Mouse (Mus musculus) heart, postnatal 0 days (tissue): Measurements from ENCODE around the gene Smim17. TPM values are rescaled to one million over a fixed set of nuclear protein-coding genes. Genes with fewer than 3 reads are reported as not detected.
"Not testable (repeated sequence)": the region's sequence is repeated elsewhere in the genome, so short reads cannot be mapped to it uniquely, and the experiment has no call there.

Experiments used
- ATAC-seq: fragments of 200-750 bp; cut with Nextera tagmentation; 2 replicates; pipeline ENCODE4 v1.8.0; 2017; ENCODE audit warnings: low read depth, moderate number of reproducible peaks, moderate library complexity; ENCODE audit not compliant: insufficient read depth
- DNase-seq: peaks from one replicate; pipeline ENCODE4 v3.0.0-alpha.2; 2016; ENCODE audit warnings: low spot score
- H3K27ac ChIP-seq: fragments of 300-500 bp; sonication (generic); 2 replicates; pipeline ENCODE4 v1.5.1; 2014; ENCODE audit warnings: low read depth, mild to moderate bottlenecking
- H3K27me3 ChIP-seq: fragments of 300-500 bp; sonication (generic); 2 replicates; pipeline ENCODE4 v1.6.1; 2014; ENCODE audit warnings: low read length, mixed read lengths; ENCODE audit not compliant: control insufficient read depth, insufficient read depth
- H3K36me3 ChIP-seq: fragments of 300-500 bp; sonication (generic); replicated peaks from 2 replicates; pipeline ENCODE4 v1.6.1; 2014; ENCODE audit warnings: low read length, mixed read lengths; ENCODE audit not compliant: control insufficient read depth, insufficient read depth
- H3K4me1 ChIP-seq: fragments of 300-500 bp; sonication (generic); 2 replicates; pipeline ENCODE4 v1.6.1; 2014; ENCODE audit warnings: antibody characterized with exemption; ENCODE audit not compliant: control insufficient read depth, insufficient read depth
- H3K4me2 ChIP-seq: fragments of 300-500 bp; sonication (generic); 2 replicates; pipeline ENCODE4 v1.6.1; 2014; ENCODE audit warnings: low read depth, mild to moderate bottlenecking, low read length, moderate library complexity
- H3K4me3 ChIP-seq: fragments of 300-500 bp; sonication (generic); 2 replicates; pipeline ENCODE4 v1.5.1; 2014; ENCODE audit warnings: low read depth, low read length
- H3K9ac ChIP-seq: fragments of 300-500 bp; sonication (generic); replicated peaks from 2 replicates; pipeline ENCODE4 v1.6.1; 2014; ENCODE audit warnings: low read depth, low read length, mixed read lengths
- H3K9me3 ChIP-seq: fragments of 300-500 bp; sonication (generic); replicated peaks from 2 replicates; pipeline ENCODE4 v1.6.1; 2016; ENCODE audit warnings: low read length; ENCODE audit not compliant: control insufficient read depth
- CTCF ChIP-seq: IDR thresholded peaks from 2 replicates; pipeline ENCODE4 v1.5.1; 2016; ENCODE audit warnings: antibody characterized with exemption, control low read depth, low read depth
- EP300 ChIP-seq: IDR thresholded peaks from 2 replicates; pipeline ENCODE4 v1.6.1; 2016; ENCODE audit warnings: antibody characterized with exemption, low read depth
- WGBS: fragments of 180-500 bp; shearing (Covaris S2); extraction: QIAGEN DNeasy Blood & Tissue Kit; methylation state at CpG from one replicate; pipeline ENCODE4 v1.1.7; 2014; 5-methylcytosine and 5-hydroxymethylcytosine counted together
- polyA plus RNA-seq: library from polyadenylated mRNA; unstranded; fragments of >200 nt; fragmentation: Nextera tagmentation; extraction: Ambion mirVana; gene quantifications from 2 replicates; pipeline ENCODE4 v1.2.1, GENCODE M21; 2015
- total RNA-seq: library from RNA; depleted of rRNA; stranded (reverse); fragments of >200 nt; gene quantifications from 2 replicates; pipeline ENCODE4 v1.2.3, GENCODE M21; 2014; ENCODE audit warnings: low replicate concordance; rRNA removed

Smim17 gene
- total and polyA plus RNA-seq, 2 experiments from 2014 or later, result 0.12 TPM; not detected in 1

DNA sequence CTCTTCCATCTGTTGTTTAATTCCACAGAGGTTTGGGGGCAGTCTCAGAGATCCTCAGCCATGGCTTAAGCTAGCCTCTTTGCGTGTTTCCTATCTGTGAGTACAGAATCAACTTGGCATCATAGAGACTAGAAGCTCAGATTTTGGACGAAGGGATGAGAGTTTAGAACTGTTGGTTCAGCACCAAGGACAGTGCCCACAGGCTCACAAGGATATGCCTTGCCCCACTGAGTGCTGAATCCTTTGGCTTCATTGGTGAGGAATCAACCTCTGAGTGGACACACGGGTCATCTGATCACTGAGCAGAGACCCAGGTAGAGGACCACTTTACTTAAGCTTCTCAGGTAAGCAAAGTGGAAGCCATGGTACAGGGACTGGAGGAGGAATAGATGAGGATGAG is 57.9 kb downstream of the Smim17 start:
- Histone ChIP-seq H3K9ac (no peak overlapping the region), H3K36me3 (no peaks in the 10 kb centered on the region), H3K27ac (no peak overlapping the region), H3K4me2 (no peak overlapping the region), H3K4me3 (no peak overlapping the region), H3K4me1 (no peaks in the 10 kb centered on the region), H3K9me3 (no peaks in the 10 kb centered on the region), H3K27me3 (no peaks in the 10 kb centered on the region)
- no peak for ATAC-seq
- TF ChIP-seq CTCF (no peak), EP300 (no peak)
- 41% methylated on average over 3 of the region's 3 CpGs for WGBS
- DNase-seq, result no peak

DNA sequence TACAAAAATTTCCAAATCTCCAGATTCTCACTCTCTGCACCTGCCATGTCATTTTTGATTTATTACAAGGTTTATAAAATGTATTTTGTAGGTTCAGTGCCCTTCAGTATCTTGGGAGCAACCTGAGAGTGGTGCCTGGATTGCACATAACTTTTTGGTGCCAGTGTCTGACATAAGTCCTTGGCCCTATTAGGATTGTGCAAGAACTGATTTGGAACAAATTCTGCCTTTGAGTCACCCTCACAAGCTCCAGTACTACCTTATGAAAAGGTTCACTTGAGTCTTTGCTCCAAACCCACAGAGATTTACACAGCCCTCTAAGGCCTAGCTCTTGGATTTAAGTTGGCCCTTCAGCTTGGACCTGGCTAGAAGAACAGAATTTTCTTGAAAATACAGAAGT is 68.4 kb downstream of the Smim17 start, which contains the start of gene Olfr1346:
Gene Olfr1346 (plus strand): TSS at position 151 of the 400 bp plus-strand sequence.
- Histone ChIP-seq H3K27ac (no peak within 1 kb of the TSS), H3K36me3 (no peaks in the 10 kb centered on the region)
- ATAC-seq, result no peak

DNA sequence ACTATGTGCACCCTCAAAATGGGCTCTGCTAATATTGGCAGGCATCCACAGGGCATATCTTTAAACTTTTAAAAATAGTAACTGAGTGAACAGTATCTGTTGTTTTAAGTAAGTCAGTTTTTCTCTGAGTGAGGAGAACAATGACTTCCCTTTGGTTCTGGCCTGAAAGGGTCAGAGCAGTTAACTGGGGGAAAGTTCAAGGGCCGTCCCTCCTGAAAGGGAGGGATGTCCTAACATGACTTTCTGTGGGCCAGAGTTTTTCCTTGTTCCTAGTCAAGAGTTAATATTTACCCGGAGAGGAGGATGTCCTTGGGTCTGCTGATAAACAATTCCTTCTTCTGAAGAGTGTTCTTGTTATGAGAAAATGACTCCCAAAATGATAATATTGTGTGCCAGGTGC is 79.1 kb downstream of the Smim17 start:
- not testable (repeated sequence) for H3K9ac ChIP-seq, H3K4me1 ChIP-seq, H3K4me2 ChIP-seq, H3K4me3 ChIP-seq, H3K9me3 ChIP-seq, H3K36me3 ChIP-seq, H3K27me3 ChIP-seq, DNase-seq, H3K27ac ChIP-seq, ATAC-seq
- WGBS, result 54% methylated on average over 2 of the region's 2 CpGs

More for the DNA sequence above, 68.4 kb downstream of the Smim17 start, which contains the start of gene Olfr1346:
- no peak for TF ChIP-seq CTCF
- TF ChIP-seq EP300, result no peak
- H3K9ac ChIP-seq, result no peak within 1 kb of the TSS
- no peaks in the 10 kb centered on the region for H3K9me3 ChIP-seq
- H3K4me3 ChIP-seq, result no peak within 1 kb of the TSS
- no peaks in the 10 kb centered on the region for H3K27me3 ChIP-seq
- H3K4me1 ChIP-seq, result no peaks in the 10 kb centered on the region
- no peak for DNase-seq
- H3K4me2 ChIP-seq, result no peak within 1 kb of the TSS

Other genes with a start within 250 kb of the Smim17 start
- gene Zfp787, start 242.7 kb upstream of the Smim17 start, total RNA-seq, result 84.1 and 86.2 TPM in 2 replicates
- gene Zfp787, start 242.7 kb upstream of the Smim17 start, polyA plus RNA-seq, result 37.6 and 38.5 TPM in 2 replicates
- 24.2 and 58.7 TPM in 2 replicates for gene Zfp444, start 226.5 kb upstream of the Smim17 start, total RNA-seq
- gene Zfp444, start 226.5 kb upstream of the Smim17 start, polyA plus RNA-seq, result 20.7 and 28.0 TPM in 2 replicates
- not detected in 2 replicates for gene Galp, start 201.6 kb upstream of the Smim17 start, total RNA-seq
- gene Galp, start 201.6 kb upstream of the Smim17 start, polyA plus RNA-seq, result not detected in 2 replicates
- gene Zscan5b, start 176.4 kb upstream of the Smim17 start, total RNA-seq, result not detected in 2 replicates
- gene Zscan5b, start 176.4 kb upstream of the Smim17 start, polyA plus RNA-seq, result not detected in 2 replicates
- not detected in 2 replicates for gene Epp13, start 146.0 kb upstream of the Smim17 start, total RNA-seq
- not detected in 2 replicates for gene Epp13, start 146.0 kb upstream of the Smim17 start, polyA plus RNA-seq
- gene Zfp667, start 112.1 kb upstream of the Smim17 start, total RNA-seq, result 0.95 and 2.7 TPM in 2 replicates
- 3.3 and 4.7 TPM in 2 replicates for gene Zfp667, start 112.1 kb upstream of the Smim17 start, polyA plus RNA-seq
- 3.1 TPM in 1 of 2 replicates, not detected in the other for gene Zfp583, start 67.4 kb upstream of the Smim17 start, total RNA-seq
- 2.6 and 3.1 TPM in 2 replicates for gene Zfp583, start 67.4 kb upstream of the Smim17 start, polyA plus RNA-seq
- not detected in 2 replicates for gene Gm3854, start 55.0 kb upstream of the Smim17 start, total RNA-seq
- gene Gm3854, start 55.0 kb upstream of the Smim17 start, polyA plus RNA-seq, result 0.44 and 0.51 TPM in 2 replicates
- gene Zfp78, start 35.4 kb upstream of the Smim17 start, total RNA-seq, result 0.11 TPM in 1 of 2 replicates, not detected in the other
- 0.94 and 1.3 TPM in 2 replicates for gene Zfp78, start 35.4 kb upstream of the Smim17 start, polyA plus RNA-seq
- gene Zfp28, start 15.4 kb upstream of the Smim17 start, total RNA-seq, result 2.5 and 5.3 TPM in 2 replicates
- 6.9 and 8.0 TPM in 2 replicates for gene Zfp28, start 15.4 kb upstream of the Smim17 start, polyA plus RNA-seq
- not detected in 2 replicates for gene Gm20715, start 11.6 kb downstream of the Smim17 start, total RNA-seq
- not detected in 2 replicates for gene Gm20715, start 11.6 kb downstream of the Smim17 start, polyA plus RNA-seq
- gene Olfr1344, start 40.0 kb downstream of the Smim17 start, total RNA-seq, result not detected in 2 replicates
- not detected in 2 replicates for gene Olfr1344, start 40.0 kb downstream of the Smim17 start, polyA plus RNA-seq
- not detected in 2 replicates for gene Olfr1336, start 57.5 kb downstream of the Smim17 start, total RNA-seq
- gene Olfr1336, start 57.5 kb downstream of the Smim17 start, polyA plus RNA-seq, result not detected in 2 replicates
- not detected in 2 replicates for gene Olfr1346, start 68.4 kb downstream of the Smim17 start, total RNA-seq
- gene Olfr1346, start 68.4 kb downstream of the Smim17 start, polyA plus RNA-seq, result not detected in 2 replicates
- gene Olfr5, start 88.2 kb downstream of the Smim17 start, total RNA-seq, result not detected in 2 replicates
- gene Olfr5, start 88.2 kb downstream of the Smim17 start, polyA plus RNA-seq, result not detected in 2 replicates
- not detected in 2 replicates for gene Olfr1347, start 101.0 kb downstream of the Smim17 start, total RNA-seq
- not detected in 2 replicates for gene Olfr1347, start 101.0 kb downstream of the Smim17 start, polyA plus RNA-seq
- gene Olfr1348, start 110.0 kb downstream of the Smim17 start, total RNA-seq, result not detected in 2 replicates
- not detected in 2 replicates for gene Olfr1348, start 110.0 kb downstream of the Smim17 start, polyA plus RNA-seq
- not detected in 2 replicates for gene Olfr1349, start 124.2 kb downstream of the Smim17 start, total RNA-seq
- not detected in 2 replicates for gene Olfr1349, start 124.2 kb downstream of the Smim17 start, polyA plus RNA-seq
- gene Olfr1350, start 166.1 kb downstream of the Smim17 start, total RNA-seq, result not detected in 2 replicates
- not detected in 2 replicates for gene Olfr1350, start 166.1 kb downstream of the Smim17 start, polyA plus RNA-seq